ENCODE assay signal across 9 mouse cellular contexts in the genomic region with DNA sequence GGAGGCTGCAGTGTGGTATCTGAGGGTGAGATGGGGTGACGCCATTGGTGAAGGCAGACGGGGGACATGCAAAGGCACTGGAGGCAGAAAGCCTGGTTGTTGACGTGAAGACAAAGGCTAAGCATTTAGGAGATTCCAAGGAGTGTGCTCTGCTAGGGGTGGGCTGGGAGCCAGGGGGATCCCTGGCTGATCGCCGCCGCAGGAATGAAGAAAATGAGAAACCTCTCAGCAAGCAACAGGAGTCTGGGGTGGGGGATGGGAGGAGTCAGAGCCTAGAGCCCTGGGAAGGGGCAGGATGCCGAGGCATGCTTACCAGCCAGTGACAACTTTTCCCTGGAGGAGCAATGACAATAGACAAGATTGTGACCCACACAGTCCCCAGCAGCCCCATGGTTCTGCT. TPM values are rescaled to one million over a fixed set of nuclear protein-coding genes. Genes with fewer than 3 reads are reported as not detected.
A peak's percentile ranks its signal among the peaks of the same experiment; 100 is the strongest.
DNase-seq lines count a peak whose midpoint lies in the region; ATAC-seq and TF ChIP-seq lines count a peak whose summit lies in the region.
"Had no signal": no experiment of that assay in that cellular context is flagged by ENCODE, and none has a peak within 500 bp of the region (broad histone marks: within the 10 kb centered on the region; RNA-seq: fewer than 3 reads in every experiment).

No protein-coding gene starts in this region.

- no peaks in the 10 kb centered on the region for H3K9me3 ChIP-seq in heart, embryonic 10.5 days
- H3K9me3 ChIP-seq in megakaryocyte, embryonic 14.5 days = no peaks in the 10 kb centered on the region
- H3K9me3 ChIP-seq in embryonic facial prominence, embryonic 11.5 days (replicated peaks; ENCODE audit: control insufficient read depth, low read length) = no peaks in the 10 kb centered on the region
- no peaks in the 10 kb centered on the region for H3K9me3 ChIP-seq in limb, embryonic 12.5 days
- no peaks in the 10 kb centered on the region for H3K9me3 ChIP-seq in liver, postnatal 0 days (ENCODE audit: low read length)

- H3K9ac ChIP-seq in embryonic facial prominence, embryonic 11.5 days (replicated peaks; ENCODE audit: low read length) = no peak overlapping the region
- no peak overlapping the region for H3K9ac ChIP-seq in limb, embryonic 12.5 days (replicated peaks)
- H3K9ac ChIP-seq in liver, postnatal 0 days (replicated peaks) = no peak overlapping the region

- no peak for TF ChIP-seq EP300 in liver, postnatal 0 days (IDR thresholded peaks at IDR 0.05; ENCODE audit: low read depth)

- peak overlapping the region; percentile 86 for H3K27ac ChIP-seq in heart, embryonic 10.5 days
- 0 out of 2 replicates have a peak overlapping the region, but pooled peaks have one; percentile 20 for H3K27ac ChIP-seq in embryonic facial prominence, embryonic 11.5 days (replicated peaks; ENCODE audit: low read depth, low read length)
- H3K27ac ChIP-seq in limb, embryonic 12.5 days = no peak overlapping the region
- no peak overlapping the region for H3K27ac ChIP-seq in liver, postnatal 0 days (ENCODE audit: low read depth)

- H3K4me2 ChIP-seq in embryonic facial prominence, embryonic 11.5 days (ENCODE audit: low read depth, low read length) = no peak overlapping the region
- H3K4me2 ChIP-seq in limb, embryonic 12.5 days = peak overlapping the region; percentile 11; the same call in 1 of the 2 replicates
- no peak overlapping the region for H3K4me2 ChIP-seq in liver, postnatal 0 days (ENCODE audit: low read depth, low read length)

- 20% methylated on average over 7 of the region's 7 CpGs for WGBS in heart, embryonic 10.5 days
- WGBS in embryonic facial prominence, embryonic 11.5 days = 17% methylated on average over 7 of the region's 7 CpGs
- 29% methylated on average over 7 of the region's 7 CpGs for WGBS in limb, embryonic 12.5 days
- 55% methylated on average over 7 of the region's 7 CpGs for WGBS in liver, postnatal 0 days (ENCODE audit: insufficient replicate concordance)

- no peaks in the 10 kb centered on the region; the same call in 1 of the 2 replicates for H3K27me3 ChIP-seq in heart, embryonic 10.5 days (ENCODE audit: insufficient read depth, poor library complexity, severe bottlenecking)
- H3K27me3 ChIP-seq in megakaryocyte, embryonic 14.5 days (replicated peaks) = peaks cover 38% of the 10 kb centered on the region
- H3K27me3 ChIP-seq in embryonic facial prominence, embryonic 11.5 days (ENCODE audit: control insufficient read depth, insufficient read depth, low read length) = no peaks in the 10 kb centered on the region
- no peaks in the 10 kb centered on the region for H3K27me3 ChIP-seq in limb, embryonic 12.5 days
- H3K27me3 ChIP-seq in liver, postnatal 0 days (ENCODE audit: insufficient read depth, low read length) = no peaks in the 10 kb centered on the region

- ATAC-seq in megakaryocyte, adult 5-6 weeks (ENCODE audit: poor library complexity, severe bottlenecking) = no peak
- ATAC-seq in embryonic facial prominence, embryonic 11.5 days (replicated peaks; ENCODE audit: insufficient number of reproducible peaks, low FRiP score, low TSS enrichment, low read depth) = no peak
- no peak for ATAC-seq in limb, embryonic 12.5 days (ENCODE audit: insufficient number of reproducible peaks, insufficient read depth, low FRiP score, low TSS enrichment, low read depth)
- no peak for ATAC-seq in liver, postnatal 0 days

- H3K4me1 ChIP-seq in heart, embryonic 10.5 days = peaks cover 81% of the 10 kb centered on the region
- H3K4me1 ChIP-seq in megakaryocyte, embryonic 14.5 days = peaks cover 48% of the 10 kb centered on the region
- peaks cover 18% of the 10 kb centered on the region for H3K4me1 ChIP-seq in embryonic facial prominence, embryonic 11.5 days (ENCODE audit: control insufficient read depth, insufficient read depth, low read length)
- H3K4me1 ChIP-seq in limb, embryonic 12.5 days (replicated peaks) = peaks cover 60% of the 10 kb centered on the region
- H3K4me1 ChIP-seq in liver, postnatal 0 days (ENCODE audit: insufficient read depth) = 0 out of 2 replicates have a peak, but pooled peaks cover 2% of the 10 kb centered on the region

- DNase-seq in heart, embryonic 10.5 days (ENCODE audit: low spot score) = no peak
- no peak for DNase-seq in heart, adult 9 months (ENCODE audit: low spot score in 2 of 2)
- peak; percentile 57 for DNase-seq in embryonic facial prominence, embryonic 11.5 days (ENCODE audit: low spot score)
- DNase-seq in cerebellum, adult 8-10 months = no peak
- DNase-seq in liver, postnatal 0 days = no peak
- DNase-seq: thymus, postnatal 25 days had no signal

- no peak for TF ChIP-seq CTCF in liver, postnatal 0 days (IDR thresholded peaks at IDR 0.05; ENCODE audit: low read depth)

- H3K36me3 ChIP-seq in heart, embryonic 10.5 days = no peaks in the 10 kb centered on the region
- H3K36me3 ChIP-seq in megakaryocyte, embryonic 14.5 days (replicated peaks; ENCODE audit: low read length) = no peaks in the 10 kb centered on the region
- no peaks in the 10 kb centered on the region for H3K36me3 ChIP-seq in embryonic facial prominence, embryonic 11.5 days (replicated peaks; ENCODE audit: control insufficient read depth, insufficient read depth, low read depth, low read length)
- H3K36me3 ChIP-seq in limb, embryonic 12.5 days = no peaks in the 10 kb centered on the region
- no peaks in the 10 kb centered on the region for H3K36me3 ChIP-seq in liver, postnatal 0 days (replicated peaks; ENCODE audit: insufficient read depth, low read length)

- peak overlapping the region; percentile 27 for H3K4me3 ChIP-seq in heart, embryonic 10.5 days
- peak overlapping the region; percentile 20 for H3K4me3 ChIP-seq in megakaryocyte, embryonic 14.5 days (replicated peaks)
- no peak overlapping the region for H3K4me3 ChIP-seq in embryonic facial prominence, embryonic 11.5 days (ENCODE audit: low read depth, low read length)
- H3K4me3 ChIP-seq in limb, embryonic 12.5 days (replicated peaks) = no peak overlapping the region
- H3K4me3 ChIP-seq in liver, postnatal 0 days (ENCODE audit: low read depth, low read length) = no peak overlapping the region

RNA-seq across cellular contexts. Expression of gene Ifnlr1, which starts 30.6 kb away (rescaled TPM):
- polyA plus RNA-seq in heart, embryonic 10.5 days (2016; fragmentation: Nextera tagmentation; extraction: Ambion mirVana) = 0.18 and 0.28 TPM in 2 replicates
- polyA plus RNA-seq in megakaryocyte, embryonic 14.5 days (2012; ENCODE audit: insufficient read depth, low replicate concordance) = not detected in 2 replicates
- total RNA-seq in megakaryocyte, adult 5-6 weeks (2015) = 8.6 and 10.8 TPM in 2 replicates
- total RNA-seq in megakaryocyte, adult 5-6 weeks (2017) = 2.8 and 4.8 TPM in 2 replicates
- polyA plus RNA-seq in embryonic facial prominence, embryonic 11.5 days (2014; fragmentation: Nextera tagmentation; extraction: Ambion mirVana) = 0.59 and 0.70 TPM in 2 replicates
- 0.81 and 0.95 TPM in 2 replicates for polyA plus RNA-seq in limb, embryonic 12.5 days (2016; fragmentation: Nextera tagmentation; extraction: Ambion mirVana)
- polyA plus RNA-seq in liver, postnatal 0 days (2015; fragmentation: Nextera tagmentation; extraction: Ambion mirVana) = 0.22 and 0.30 TPM in 2 replicates

Comparison
In these comparisons a context has a peak if more than half of its experiments do, and no peak if none do; other contexts are left out.
1. H3K27ac ChIP-seq: peak in heart, embryonic 10.5 days (single experiment) and embryonic facial prominence, embryonic 11.5 days (single experiment); none in limb, embryonic 12.5 days (single experiment) and liver, postnatal 0 days (single experiment).
2. H3K4me3 ChIP-seq: peak in heart, embryonic 10.5 days (single experiment) and megakaryocyte, embryonic 14.5 days (single experiment); none in embryonic facial prominence, embryonic 11.5 days (single experiment), limb, embryonic 12.5 days (single experiment) and liver, postnatal 0 days (single experiment).